Mouse (Mus musculus) gastrocnemius, postnatal 36 days (tissue): Measurements from ENCODE around the gene Ccdc106. TPM values are rescaled to one million over a fixed set of nuclear protein-coding genes. Genes with fewer than 3 reads are reported as not detected.
A peak's percentile ranks its signal among the peaks of the same experiment; 100 is the strongest.
"Not testable (repeated sequence)": the region's sequence is repeated elsewhere in the genome, so short reads cannot be mapped to it uniquely, and the experiment has no call there.

Source experiments
- DNase-seq, 2 experiments: peaks; one replicate each; pipeline ENCODE4 v3.0.0; 2022
- intact Hi-C: fragments of 180-260 bp; cut with DNase I; formaldehyde crosslinking; loops from one replicate; pipeline ENCODE4 v1.15.1; 2025
- total RNA-seq, 2 experiments: library from RNA; stranded (reverse); gene quantifications; 2 replicates each; pipeline ENCODE4 v1.2.3; 2021

The Ccdc106 gene
- total RNA-seq, 2 experiments from 2014 or later = 0.20 TPM; not detected in 1

GRCm38 (mm10) chr7:5079365-5080009, 59.1 kb downstream of the Ccdc106 start:
- DNase-seq = not testable (repeated sequence)
- intact Hi-C loops = loop anchor here (10.0 kb wide), 1 partner anchor 1385 kb away; the partner anchor contains the start of genes Mboat7 and Tsen34

- DNase-seq = peak; percentile 92 to 97
- intact Hi-C loops = loop anchor here (10.0 kb wide), 1 partner anchor 1385 kb away; the partner anchor contains the start of genes Mboat7 and Tsen34
These were observed 59.8 kb downstream of the Ccdc106 start, which contains the start of gene Epn1 for GRCm38 (mm10) chr7:5080010-5080751. Gene Epn1, plus strand, starts transcription at chr7:5080235.

GRCm38 (mm10) chr7:5080815-5081214, 60.5 kb downstream of the Ccdc106 start:
- intact Hi-C loops = loop anchor here (10.0 kb wide), 1 partner anchor 1386 kb away; the partner anchor contains the start of genes Mboat7 and Tsen34

GRCm38 (mm10) chr7:5081241-5081640, 60.9 kb downstream of the Ccdc106 start:
- intact Hi-C loops = loop anchor here (10.0 kb wide), 1 partner anchor 1386 kb away; the partner anchor contains the start of genes Mboat7 and Tsen34
- DNase-seq = no peak

More at GRCm38 (mm10) chr7:5080815-5081214, 60.5 kb downstream of the Ccdc106 start:
- no peak for DNase-seq

GRCm38 (mm10) chr7:5081939-5082338, 61.6 kb downstream of the Ccdc106 start:
- intact Hi-C loops = loop anchor here (10.0 kb wide), 1 partner anchor 1387 kb away; the partner anchor contains the start of genes Mboat7 and Tsen34
- DNase-seq = no peak

- no peak for DNase-seq
- intact Hi-C loops = loop anchor here (10.0 kb wide), 1 partner anchor 1389 kb away; the partner anchor contains the start of genes Mboat7 and Tsen34
These were observed 63.2 kb downstream of the Ccdc106 start for GRCm38 (mm10) chr7:5083325-5084105.

- intact Hi-C loops = loop anchor here (10.0 kb wide), 1 partner anchor 1391 kb away; the partner anchor contains the start of genes Mboat7 and Tsen34
- no peak for DNase-seq
These were observed 65.2 kb downstream of the Ccdc106 start for GRCm38 (mm10) chr7:5085512-5085911.

GRCm38 (mm10) chr7:5086921-5087440, 66.6 kb downstream of the Ccdc106 start:
- DNase-seq = no peak
- intact Hi-C loops = loop anchor here (10.0 kb wide), 1 partner anchor 1392 kb away; the partner anchor contains the start of genes Mboat7 and Tsen34

- intact Hi-C loops = loop anchor here (10.0 kb wide), 1 partner anchor 1393 kb away; the partner anchor contains the start of genes Mboat7 and Tsen34
- no peak for DNase-seq
These were observed 67.5 kb downstream of the Ccdc106 start for GRCm38 (mm10) chr7:5087886-5088285.

- intact Hi-C loops = loop anchor here (10.0 kb wide), 1 partner anchor 1395 kb away; the partner anchor contains the start of genes Mboat7 and Tsen34
- DNase-seq = no peak
These were observed 69.5 kb downstream of the Ccdc106 start for GRCm38 (mm10) chr7:5089853-5090252.

GRCm38 (mm10) chr7:5091008-5091728, 70.8 kb downstream of the Ccdc106 start:
- intact Hi-C loops = no loop called here

GRCm38 (mm10) chr7:5092381-5092780, 72.0 kb downstream of the Ccdc106 start:
- intact Hi-C loops = no loop called here
- no peak for DNase-seq

More at GRCm38 (mm10) chr7:5091008-5091728, 70.8 kb downstream of the Ccdc106 start:
- no peak for DNase-seq

- DNase-seq = no peak
- intact Hi-C loops = no loop called here
These were observed 72.6 kb downstream of the Ccdc106 start for GRCm38 (mm10) chr7:5092831-5093510.

- DNase-seq = no peak
- intact Hi-C loops = no loop called here
These were observed 78.4 kb downstream of the Ccdc106 start for GRCm38 (mm10) chr7:5098769-5099168.

GRCm38 (mm10) chr7:5099796-5100195, 79.4 kb downstream of the Ccdc106 start:
- no peak for DNase-seq
- intact Hi-C loops = no loop called here

GRCm38 (mm10) chr7:5101066-5101663, 80.8 kb downstream of the Ccdc106 start:
- intact Hi-C loops = no loop called here

GRCm38 (mm10) chr7:5102564-5102963, 82.2 kb downstream of the Ccdc106 start:
- intact Hi-C loops = no loop called here
- no peak for DNase-seq

More at GRCm38 (mm10) chr7:5101066-5101663, 80.8 kb downstream of the Ccdc106 start:
- DNase-seq = no peak

- intact Hi-C loops = no loop called here
- no peak for DNase-seq
These were observed 87.9 kb downstream of the Ccdc106 start for GRCm38 (mm10) chr7:5108272-5108671.
